Mouse (Mus musculus): Measurements from ENCODE around the gene Acsl5. TPM values are rescaled to one million over a fixed set of nuclear protein-coding genes. Genes with fewer than 3 reads are reported as not detected.

Gene Acsl5
- polyA plus RNA-seq, 1 experiment: 10.5 TPM

GRCm38 (mm10) chr19:55211698-55212097 lies 40.0 kb upstream of the Acsl5 start:
- Histone ChIP-seq H3K4me1 (ENCODE audit: control insufficient read depth, insufficient read depth, insufficient read length) (no peaks in the 10 kb centered on the region), H3K27me3 (ENCODE audit: control insufficient read depth, insufficient read depth, low read length) (no peaks in the 10 kb centered on the region; the same call in 1 of the 2 replicates), H3K36me3 (ENCODE audit: control insufficient read depth, insufficient read depth, low read length) (no peaks in the 10 kb centered on the region), H3K27ac (ENCODE audit: insufficient read depth, low read length) (no peak overlapping the region), H3K4me3 (ENCODE audit: extremely low read depth, insufficient read depth, insufficient read length) (no peak overlapping the region)
- TF ChIP-seq POLR2A (IDR thresholded peaks at IDR 0.05; ENCODE audit: low read depth, low read length): no peak
- TF ChIP-seq CTCF (IDR thresholded peaks at IDR 0.05; ENCODE audit: extremely low read depth, insufficient read depth, insufficient read length, insufficient replicate concordance): no peak
- no peak for DNase-seq (ENCODE audit: low read depth in 1 of 2, low spot score in 2 of 2)
- WGBS: 92% methylated on average over 1 of the region's 1 CpGs

DNA sequence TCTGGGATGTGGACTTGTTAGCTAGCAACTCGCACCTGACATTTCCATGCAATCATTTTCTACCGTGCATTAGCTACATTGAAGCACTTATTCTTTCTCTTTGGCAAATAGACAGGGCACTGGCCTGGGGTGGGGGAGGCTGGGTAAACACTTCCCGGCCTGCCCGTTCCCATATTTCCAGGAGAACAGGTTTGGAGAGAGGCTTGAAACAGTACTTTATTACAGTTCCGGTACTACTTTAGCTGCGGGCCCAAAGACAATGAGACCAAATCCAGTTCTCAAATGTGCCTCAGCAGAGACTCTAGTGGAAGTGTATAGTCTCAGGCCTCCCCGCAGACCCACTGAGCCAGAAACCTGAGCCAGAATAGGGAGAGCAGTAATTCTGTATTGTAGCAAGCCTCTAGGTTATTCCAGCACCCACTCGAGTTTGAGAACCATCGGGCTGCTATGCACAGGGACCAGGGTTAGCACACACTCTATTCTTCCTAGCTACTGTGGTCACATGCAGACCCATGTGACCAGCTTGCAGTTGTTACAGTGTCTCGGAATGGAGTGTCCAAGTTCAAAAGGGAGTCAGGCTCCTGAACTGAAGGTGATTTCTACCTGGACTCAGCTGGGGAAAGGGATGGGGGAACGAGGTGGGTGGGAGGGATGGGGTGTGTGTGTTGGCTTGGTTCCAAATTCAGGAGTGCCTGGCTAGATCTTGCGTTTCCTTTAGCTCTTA lies 38.0 kb upstream of the Acsl5 start:
- TF ChIP-seq POLR2A (IDR thresholded peaks at IDR 0.05; ENCODE audit: low read depth, low read length) (no peak), CTCF (IDR thresholded peaks at IDR 0.05; ENCODE audit: extremely low read depth, insufficient read depth, insufficient read length, insufficient replicate concordance) (no peak)
- H3K27me3 ChIP-seq (ENCODE audit: control insufficient read depth, insufficient read depth, low read length): no peaks in the 10 kb centered on the region; the same call in 1 of the 2 replicates
- H3K36me3 ChIP-seq (ENCODE audit: control insufficient read depth, insufficient read depth, low read length): no peaks in the 10 kb centered on the region
- 86% methylated on average over 12 of the region's 12 CpGs for WGBS
- H3K4me1 ChIP-seq (ENCODE audit: control insufficient read depth, insufficient read depth, insufficient read length): no peaks in the 10 kb centered on the region
- no peak overlapping the region for H3K4me3 ChIP-seq (ENCODE audit: extremely low read depth, insufficient read depth, insufficient read length)
- no peak overlapping the region for H3K27ac ChIP-seq (ENCODE audit: insufficient read depth, low read length)
- no peak for DNase-seq (ENCODE audit: low read depth in 1 of 2, low spot score in 2 of 2)

GRCm38 (mm10) chr19:55216876-55217275 lies 34.9 kb upstream of the Acsl5 start:
- H3K27ac ChIP-seq (ENCODE audit: insufficient read depth, low read length): no peak overlapping the region

DNA sequence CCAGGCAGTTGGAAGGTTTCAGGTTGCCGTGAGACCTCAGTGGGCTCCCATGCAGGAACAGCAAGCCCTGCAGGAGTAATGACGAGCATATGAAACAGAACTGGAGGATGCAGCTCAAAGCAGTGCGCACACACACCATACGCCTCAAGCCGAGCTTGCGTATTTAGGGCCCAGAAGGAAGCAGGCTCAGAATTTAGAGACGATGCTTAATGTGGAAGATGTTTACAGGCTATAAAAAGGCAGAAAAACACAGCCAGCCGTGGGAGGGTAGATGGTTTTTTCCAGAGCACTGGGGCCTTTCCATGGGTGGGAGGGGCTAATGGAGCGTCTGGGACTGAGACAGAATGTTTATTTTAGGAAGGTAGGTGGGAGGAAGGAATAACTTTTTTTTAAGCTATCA lies 34.4 kb upstream of the Acsl5 start:
- H3K27ac ChIP-seq (ENCODE audit: insufficient read depth, low read length): no peak overlapping the region
- no peaks in the 10 kb centered on the region for H3K27me3 ChIP-seq (ENCODE audit: control insufficient read depth, insufficient read depth, low read length)
- H3K36me3 ChIP-seq (ENCODE audit: control insufficient read depth, insufficient read depth, low read length): no peaks in the 10 kb centered on the region
- WGBS: 87% methylated on average over 9 of the region's 9 CpGs
- TF ChIP-seq CTCF (IDR thresholded peaks at IDR 0.05; ENCODE audit: extremely low read depth, insufficient read depth, insufficient read length, insufficient replicate concordance) (no peak), POLR2A (IDR thresholded peaks at IDR 0.05; ENCODE audit: low read depth, low read length) (no peak)
- DNase-seq (ENCODE audit: low read depth in 1 of 2, low spot score in 2 of 2): no peak
- no peaks in the 10 kb centered on the region for H3K4me1 ChIP-seq (ENCODE audit: control insufficient read depth, insufficient read depth, insufficient read length)
- no peak overlapping the region for H3K4me3 ChIP-seq (ENCODE audit: extremely low read depth, insufficient read depth, insufficient read length)

More at GRCm38 (mm10) chr19:55216876-55217275, 34.9 kb upstream of the Acsl5 start:
- Histone ChIP-seq H3K36me3 (ENCODE audit: control insufficient read depth, insufficient read depth, low read length) (no peaks in the 10 kb centered on the region), H3K4me3 (ENCODE audit: extremely low read depth, insufficient read depth, insufficient read length) (no peak overlapping the region), H3K27me3 (ENCODE audit: control insufficient read depth, insufficient read depth, low read length) (no peaks in the 10 kb centered on the region), H3K4me1 (ENCODE audit: control insufficient read depth, insufficient read depth, insufficient read length) (no peaks in the 10 kb centered on the region)
- TF ChIP-seq CTCF (IDR thresholded peaks at IDR 0.05; ENCODE audit: extremely low read depth, insufficient read depth, insufficient read length, insufficient replicate concordance) (no peak), POLR2A (IDR thresholded peaks at IDR 0.05; ENCODE audit: low read depth, low read length) (no peak)
- 97% methylated on average over 4 of the region's 4 CpGs for whole genome bisulfite sequencing
- no peak for DNase-seq (ENCODE audit: low read depth in 1 of 2, low spot score in 2 of 2)

GRCm38 (mm10) chr19:55218192-55218739 lies 33.5 kb upstream of the Acsl5 start:
- peak; percentile 41 to 64 for DNase-seq (ENCODE audit: low read depth in 1 of 2, low spot score in 2 of 2)
- H3K36me3 ChIP-seq (ENCODE audit: control insufficient read depth, insufficient read depth, low read length): no peaks in the 10 kb centered on the region
- WGBS: 5% methylated on average over 20 of the region's 20 CpGs
- H3K4me3 ChIP-seq (ENCODE audit: extremely low read depth, insufficient read depth, insufficient read length): peak overlapping the region; percentile 46
- no peaks in the 10 kb centered on the region for H3K27me3 ChIP-seq (ENCODE audit: control insufficient read depth, insufficient read depth, low read length)
- no peaks in the 10 kb centered on the region for H3K4me1 ChIP-seq (ENCODE audit: control insufficient read depth, insufficient read depth, insufficient read length)
- TF ChIP-seq POLR2A (IDR thresholded peaks at IDR 0.05; ENCODE audit: low read depth, low read length) (no peak), CTCF (IDR thresholded peaks at IDR 0.05; ENCODE audit: extremely low read depth, insufficient read depth, insufficient read length, insufficient replicate concordance) (peak; percentile 72; the same call in 1 of the 2 replicates)
- H3K27ac ChIP-seq (ENCODE audit: insufficient read depth, low read length): no peak overlapping the region

GRCm38 (mm10) chr19:55218741-55219221 lies 33.0 kb upstream of the Acsl5 start:
- Histone ChIP-seq H3K4me1 (ENCODE audit: control insufficient read depth, insufficient read depth, insufficient read length) (no peaks in the 10 kb centered on the region), H3K4me3 (ENCODE audit: extremely low read depth, insufficient read depth, insufficient read length) (no peak overlapping the region), H3K27me3 (ENCODE audit: control insufficient read depth, insufficient read depth, low read length) (no peaks in the 10 kb centered on the region), H3K27ac (ENCODE audit: insufficient read depth, low read length) (no peak overlapping the region), H3K36me3 (ENCODE audit: control insufficient read depth, insufficient read depth, low read length) (no peaks in the 10 kb centered on the region)
- WGBS: 36% methylated on average over 12 of the region's 12 CpGs
- TF ChIP-seq POLR2A (IDR thresholded peaks at IDR 0.05; ENCODE audit: low read depth, low read length) (no peak), CTCF (IDR thresholded peaks at IDR 0.05; ENCODE audit: extremely low read depth, insufficient read depth, insufficient read length, insufficient replicate concordance) (no peak)
- DNase-seq (ENCODE audit: low read depth in 1 of 2, low spot score in 2 of 2): no peak

- TF ChIP-seq CTCF (IDR thresholded peaks at IDR 0.05; ENCODE audit: extremely low read depth, insufficient read depth, insufficient read length, insufficient replicate concordance) (no peak), POLR2A (IDR thresholded peaks at IDR 0.05; ENCODE audit: low read depth, low read length) (no peak)
- Histone ChIP-seq H3K27ac (ENCODE audit: insufficient read depth, low read length) (no peak overlapping the region), H3K36me3 (ENCODE audit: control insufficient read depth, insufficient read depth, low read length) (no peaks in the 10 kb centered on the region), H3K4me1 (ENCODE audit: control insufficient read depth, insufficient read depth, insufficient read length) (no peaks in the 10 kb centered on the region), H3K27me3 (ENCODE audit: control insufficient read depth, insufficient read depth, low read length) (no peaks in the 10 kb centered on the region), H3K4me3 (ENCODE audit: extremely low read depth, insufficient read depth, insufficient read length) (no peak overlapping the region)
- no peak for DNase-seq (ENCODE audit: low read depth in 1 of 2, low spot score in 2 of 2)
- 69% methylated on average over 8 of the region's 8 CpGs for WGBS
These were observed 32.4 kb upstream of the Acsl5 start for GRCm38 (mm10) chr19:55219359-55219758.
